Mouse (Mus musculus): ENCODE results near the gene 3110082I17Rik.

Gene 3110082I17Rik

GRCm38 (mm10) chr5:139395528-139395927 lies 64.8 kb downstream of the 3110082I17Rik start:
- DNase-seq (ENCODE audit: low spot score in 2 of 2) = no peak

- peak in 1 of 2 experiments; percentile 34 for DNase-seq (ENCODE audit: low spot score in 2 of 2)
These were observed 65.9 kb downstream of the 3110082I17Rik start for GRCm38 (mm10) chr5:139394399-139394798.

GRCm38 (mm10) chr5:139393197-139393588 lies 67.1 kb downstream of the 3110082I17Rik start:
- no peak for DNase-seq (ENCODE audit: low spot score in 2 of 2)

- DNase-seq (ENCODE audit: low spot score in 2 of 2) = no peak
These were observed 67.8 kb downstream of the 3110082I17Rik start for GRCm38 (mm10) chr5:139392219-139393196.

- DNase-seq (ENCODE audit: low spot score in 2 of 2) = peak in 1 of 2 experiments; percentile 26
These were observed 68.9 kb downstream of the 3110082I17Rik start for GRCm38 (mm10) chr5:139391309-139391990.

GRCm38 (mm10) chr5:139390324-139391119 lies 69.8 kb downstream of the 3110082I17Rik start:
- DNase-seq (ENCODE audit: low spot score in 2 of 2) = peak; percentile 51 to 52

GRCm38 (mm10) chr5:139389676-139390061 lies 70.7 kb downstream of the 3110082I17Rik start:
- peak; percentile 82 to 85 for DNase-seq (ENCODE audit: low spot score in 2 of 2)

DNA sequence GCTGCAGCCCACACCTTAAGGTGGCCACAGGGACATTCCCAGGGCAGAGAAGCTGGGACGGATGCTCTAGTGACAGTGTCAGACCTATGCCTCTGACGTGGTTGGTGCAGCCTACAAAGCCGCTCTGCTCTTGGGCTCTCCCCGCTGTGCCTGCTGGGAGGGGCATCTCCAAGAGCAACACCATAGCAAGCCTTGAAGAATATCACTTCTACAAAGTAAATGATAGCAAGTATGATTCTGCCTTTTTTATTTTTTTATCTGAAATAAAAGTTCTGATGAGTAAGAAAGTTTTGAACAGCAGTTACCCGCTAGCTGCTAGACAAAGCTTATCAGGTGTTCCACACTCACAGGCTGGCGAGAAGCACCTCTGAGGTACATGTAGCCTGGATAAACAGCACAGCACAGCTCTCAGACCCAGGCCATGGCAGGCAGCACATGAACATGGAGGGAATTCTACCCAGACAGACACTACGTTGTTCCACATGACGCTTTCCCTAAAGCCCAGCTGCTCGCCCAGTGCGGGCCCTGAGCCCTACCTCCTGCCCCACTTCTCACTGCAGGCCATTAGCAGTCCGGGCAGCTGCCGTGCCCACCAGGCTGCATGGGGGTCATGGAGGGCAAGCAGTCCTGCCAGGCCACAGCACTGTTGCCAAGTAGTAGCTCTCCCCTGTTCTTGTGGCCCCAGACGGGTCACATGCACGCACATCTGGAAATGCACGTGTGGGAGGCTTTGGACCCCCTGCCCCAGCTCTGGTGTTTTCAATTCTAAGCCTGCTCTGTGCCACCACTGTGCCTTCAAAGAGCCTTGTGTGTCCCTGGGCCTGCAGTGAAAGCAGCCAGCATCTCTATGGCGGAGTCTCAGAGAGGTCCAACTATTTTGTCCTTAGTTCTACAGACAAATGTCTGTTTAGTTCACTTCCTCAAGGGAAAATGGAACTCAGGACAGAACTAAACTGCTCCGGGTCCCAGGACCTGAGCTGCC lies 71.3 kb downstream of the 3110082I17Rik start:
- peak; percentile 66 to 72 for DNase-seq (ENCODE audit: low spot score in 2 of 2)

GRCm38 (mm10) chr5:139388195-139388570 lies 72.1 kb downstream of the 3110082I17Rik start:
- DNase-seq (ENCODE audit: low spot score in 2 of 2) = no peak

DNA sequence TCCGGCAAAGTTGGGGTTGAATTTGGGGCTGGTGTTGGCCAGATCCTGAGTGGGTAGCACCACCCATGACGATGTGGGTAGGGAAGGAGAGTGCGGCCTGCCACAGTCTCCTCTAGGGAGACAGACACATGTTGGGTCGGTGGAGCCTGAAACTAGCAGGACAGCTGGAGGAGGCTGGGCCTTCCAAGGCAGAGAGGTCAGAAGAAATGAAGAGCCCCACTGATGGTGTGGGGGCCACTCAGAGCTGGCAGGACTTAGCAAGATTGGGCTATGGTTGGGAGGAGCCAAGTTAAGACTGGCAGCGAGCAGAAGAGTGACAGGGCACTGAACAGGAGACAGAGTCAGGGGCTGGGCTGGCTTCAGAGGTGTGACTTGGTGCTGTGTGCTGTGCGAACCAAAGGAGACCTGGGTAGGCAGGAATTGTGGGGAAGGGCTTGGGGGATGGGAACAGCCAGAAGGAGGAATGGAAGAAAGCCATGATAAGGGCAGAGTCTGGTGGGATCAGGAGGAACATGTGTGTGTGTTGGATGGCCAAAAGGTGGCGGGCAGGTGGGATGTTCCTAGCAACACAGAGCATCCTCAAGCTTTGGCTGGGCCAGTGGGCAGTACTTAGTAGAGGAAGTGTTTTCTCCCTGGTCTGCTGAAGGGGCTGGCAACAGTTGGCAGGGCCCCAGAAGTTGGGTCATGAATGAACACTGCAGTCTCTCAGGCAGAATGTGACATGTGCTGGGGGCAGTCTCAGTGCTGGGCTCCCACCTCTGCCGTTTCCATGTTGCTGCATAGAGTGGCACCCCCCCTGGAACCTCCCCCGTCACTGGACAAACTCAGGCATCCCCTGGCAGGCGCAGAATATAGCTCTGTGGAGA lies 72.8 kb downstream of the 3110082I17Rik start:
- DNase-seq (ENCODE audit: low spot score in 2 of 2) = peak; percentile 32 to 50

GRCm38 (mm10) chr5:139386047-139386446 lies 74.3 kb downstream of the 3110082I17Rik start:
- no peak for DNase-seq (ENCODE audit: low spot score in 2 of 2)

- peak in 1 of 2 experiments; percentile 42 for DNase-seq (ENCODE audit: low spot score in 2 of 2)
These were observed 75.8 kb downstream of the 3110082I17Rik start for GRCm38 (mm10) chr5:139384531-139384930.

GRCm38 (mm10) chr5:139383234-139383633 lies 77.1 kb downstream of the 3110082I17Rik start:
- DNase-seq (ENCODE audit: low spot score in 2 of 2) = no peak

DNA sequence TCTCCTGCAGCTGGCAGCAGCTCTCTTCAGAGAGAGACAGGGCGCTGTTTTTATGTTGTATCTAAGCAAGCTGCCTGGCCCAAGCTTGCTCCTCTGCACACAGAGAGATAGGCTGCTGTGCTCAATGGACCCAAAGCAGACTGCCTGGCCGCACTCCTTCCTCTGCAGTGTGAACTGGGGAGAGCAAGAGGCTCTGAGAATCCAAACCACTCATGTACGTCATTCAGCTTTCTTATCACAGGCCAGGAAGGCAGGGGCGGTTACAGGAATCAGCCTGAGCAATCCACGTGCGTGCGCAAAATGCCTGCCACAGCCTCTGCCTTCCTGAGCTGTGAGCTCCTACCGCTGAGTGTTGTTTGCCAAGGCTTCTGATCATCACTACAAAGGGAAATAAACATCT lies 77.6 kb downstream of the 3110082I17Rik start:
- peak; percentile 68 to 80 for DNase-seq (ENCODE audit: low spot score in 2 of 2)

DNA sequence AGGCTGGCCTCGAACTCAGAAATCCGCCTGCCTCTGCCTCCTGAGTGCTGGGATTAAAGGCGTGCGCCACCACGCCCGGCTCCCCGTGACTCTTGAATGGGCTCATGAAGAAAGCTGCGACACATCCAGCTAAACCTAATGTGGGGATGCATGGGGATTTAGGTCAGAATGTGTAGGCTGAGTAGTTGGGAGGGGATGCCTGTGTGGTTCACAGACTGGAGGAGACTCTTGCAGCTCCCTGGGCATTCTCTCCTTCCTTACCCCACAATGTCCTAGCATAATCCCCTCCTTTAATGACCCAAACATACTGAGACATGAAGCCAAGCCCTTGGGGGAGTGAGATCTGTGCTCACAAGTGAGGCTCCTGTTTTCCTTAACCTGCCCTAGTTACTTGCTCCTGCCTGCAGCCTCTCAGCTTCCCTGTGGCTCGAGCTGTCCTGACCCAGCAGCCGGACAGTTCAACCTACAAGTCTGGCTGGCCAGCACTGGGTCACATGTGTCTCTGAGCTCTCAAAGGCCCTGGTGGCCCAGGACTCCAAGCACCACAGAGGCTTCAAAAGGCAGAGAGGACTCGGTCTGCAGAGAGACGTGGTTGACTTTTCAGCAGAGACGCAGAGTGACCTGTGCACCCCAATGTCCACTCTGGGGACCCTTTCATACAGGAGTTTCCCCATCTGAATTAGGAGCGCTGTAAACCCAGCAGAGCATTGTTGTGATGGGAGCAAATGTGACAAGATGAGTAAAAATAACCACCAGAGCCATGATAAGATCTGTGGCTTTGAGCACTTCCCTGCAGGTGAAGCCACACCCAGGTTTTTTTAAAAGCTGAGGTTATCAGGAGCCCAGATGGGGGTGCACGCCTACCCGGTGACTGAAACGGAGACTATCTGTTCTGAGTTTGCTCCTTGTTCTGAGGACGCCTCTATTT lies 78.5 kb downstream of the 3110082I17Rik start:
- peak; percentile 56 to 77 for DNase-seq (ENCODE audit: low spot score in 2 of 2)

- peak; percentile 91 to 96 for DNase-seq (ENCODE audit: low spot score in 2 of 2)
These were observed 79.7 kb downstream of the 3110082I17Rik start for GRCm38 (mm10) chr5:139380385-139381248.

DNA sequence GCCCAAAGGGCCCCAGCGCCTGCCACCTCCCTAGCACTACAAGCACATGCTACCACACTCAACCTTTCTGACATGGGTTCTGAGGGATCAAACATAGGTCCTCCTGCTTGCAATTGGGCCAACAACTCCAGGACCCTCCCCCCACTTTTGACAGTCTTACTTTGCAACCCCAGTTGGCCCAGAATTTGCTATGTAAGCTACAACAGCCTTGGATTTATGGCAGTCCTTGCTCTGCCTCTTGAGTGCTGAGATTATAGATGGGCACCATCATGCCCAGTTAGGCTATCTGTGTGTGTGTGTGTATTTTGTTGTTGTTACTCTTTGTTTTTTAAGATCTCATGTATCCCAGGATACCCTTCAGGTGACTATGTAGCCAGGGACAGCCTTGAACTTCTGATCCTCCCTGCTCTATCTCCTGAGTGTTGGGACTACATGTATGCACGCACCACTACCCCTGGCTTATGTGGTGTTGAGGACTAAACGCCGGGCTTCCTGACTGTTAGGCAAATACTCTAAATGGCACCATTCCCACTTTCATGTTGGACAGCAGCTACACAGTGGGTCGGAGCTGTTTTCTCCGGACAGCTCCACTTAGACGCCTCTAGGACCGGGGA lies 80.4 kb downstream of the 3110082I17Rik start:
- peak; percentile 26 to 45 for DNase-seq (ENCODE audit: low spot score in 2 of 2)
